Mouse (Mus musculus) erythroblast, embryonic 14.5 days (primary cell): ENCODE results near the gene Hist2h2ab.

Experiments used
- GATA1 ChIP-seq: IDR thresholded peaks from 2 replicates; pipeline ENCODE4 v1.6.1; 2012; ENCODE audit warnings: low read length, inconsistent platforms, mixed read lengths
- TAL1 ChIP-seq: IDR thresholded peaks from 3 replicates; pipeline ENCODE4 v1.6.1; 2012; ENCODE audit warnings: low read length, inconsistent platforms, mixed read lengths

DNA sequence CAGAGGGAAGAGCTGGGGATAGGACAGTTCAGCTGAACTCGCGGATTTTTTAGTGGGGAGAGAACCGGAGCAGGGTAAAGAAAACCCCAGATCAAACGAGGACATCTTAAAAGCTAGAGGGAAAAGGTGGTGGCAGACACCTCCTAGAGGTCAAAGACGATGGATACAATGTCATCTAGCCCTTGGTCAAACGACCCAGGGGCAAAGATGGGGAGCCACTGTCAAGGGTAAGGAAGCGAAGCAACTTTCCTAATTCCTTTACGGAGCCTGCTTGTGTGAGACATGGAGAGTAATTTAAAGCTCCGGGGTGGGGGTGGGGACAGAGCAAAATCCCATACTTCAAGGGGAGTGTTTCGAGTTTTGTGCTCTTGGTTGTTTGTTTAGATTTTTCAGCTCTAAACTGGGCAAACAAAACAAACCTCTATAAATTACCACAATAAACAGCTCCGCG, 449 bp upstream of the Hist2h2ab start:
- TF ChIP-seq TAL1 (no peak), GATA1 (no peak)
